9 mouse cellular contexts compared by ENCODE assay signal in the genomic region with DNA sequence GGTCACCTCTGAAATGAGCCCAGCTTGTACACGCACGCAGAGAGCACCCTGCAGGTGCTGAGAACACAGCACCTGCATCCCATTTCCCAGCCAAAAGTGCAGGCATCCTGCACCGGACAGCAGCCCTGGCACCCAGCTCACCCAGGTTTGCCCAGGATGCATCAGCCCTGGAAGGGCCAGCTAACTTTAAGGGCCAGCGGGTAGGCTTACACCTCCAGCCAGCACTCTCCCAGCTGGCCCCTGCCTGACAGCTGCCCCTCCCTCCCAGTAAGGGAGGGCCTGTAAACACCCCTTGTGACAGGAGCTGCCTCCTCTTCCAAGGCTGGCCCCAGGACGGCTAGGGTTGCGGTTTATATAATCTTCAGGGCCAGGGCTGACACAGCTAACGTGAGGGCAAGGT. TPM values are rescaled to one million over a fixed set of nuclear protein-coding genes. Genes with fewer than 3 reads are reported as not detected.
DNase-seq lines count a peak whose midpoint lies in the region; ATAC-seq lines count a peak whose summit lies in the region.
"Had no signal": no experiment of that assay in that cellular context is flagged by ENCODE, and none has a peak within 500 bp of the region (broad histone marks: within the 10 kb centered on the region; RNA-seq: fewer than 3 reads in every experiment).

No protein-coding gene starts in this region.

- H3K27me3 ChIP-seq in embryonic facial prominence, embryonic 10.5 days (replicated peaks; ENCODE audit: low read depth, poor library complexity, severe bottlenecking): peaks cover 77% of the 10 kb centered on the region
- H3K27me3 ChIP-seq in hindbrain, embryonic 10.5 days (ENCODE audit: insufficient read depth, poor library complexity, severe bottlenecking): peaks cover 67% of the 10 kb centered on the region
- 0 out of 2 replicates have a peak, but pooled peaks cover 9% of the 10 kb centered on the region for H3K27me3 ChIP-seq in neural tube, embryonic 12.5 days (replicated peaks)

- H3K4me3 ChIP-seq in embryonic facial prominence, embryonic 10.5 days: peak overlapping the region; percentile 83; the same call in 1 of the 2 replicates
- H3K4me3 ChIP-seq in hindbrain, embryonic 10.5 days: peak overlapping the region; percentile 90
- H3K4me3 ChIP-seq in neural tube, embryonic 12.5 days: peak overlapping the region; percentile 79

- WGBS in embryonic facial prominence, embryonic 10.5 days: 42% methylated on average over 7 of the region's 7 CpGs
- WGBS in hindbrain, embryonic 10.5 days: 40% methylated on average over 7 of the region's 7 CpGs
- 42% methylated on average over 7 of the region's 7 CpGs for WGBS in neural tube, embryonic 12.5 days

- no peak for ATAC-seq in neural tube, embryonic 12.5 days (ENCODE audit: low FRiP score, low read depth)
- ATAC-seq in activated CD4-positive, CD25-positive, alpha-beta regulatory T cell, adult 4 months: no peak

- peaks cover 46% of the 10 kb centered on the region for H3K4me1 ChIP-seq in embryonic facial prominence, embryonic 10.5 days
- peaks cover 62% of the 10 kb centered on the region for H3K4me1 ChIP-seq in hindbrain, embryonic 10.5 days (replicated peaks)
- H3K4me1 ChIP-seq in neural tube, embryonic 12.5 days: peaks cover 36% of the 10 kb centered on the region

- peak overlapping the region; percentile 72 for H3K4me2 ChIP-seq in neural tube, embryonic 12.5 days (replicated peaks)

- peak; percentile 58 to 79 for DNase-seq in heart, adult 18-20 months
- no peak for DNase-seq in heart, adult 8-10 months (ENCODE audit: low spot score)
- DNase-seq in embryonic facial prominence, embryonic 10.5 days (ENCODE audit: low spot score): no peak
- no peak for DNase-seq in hindbrain, embryonic 10.5 days (ENCODE audit: low spot score)
- DNase-seq in adrenal gland, adult 18-20 months (ENCODE audit: low spot score in 2 of 2): no peak
- no peak for DNase-seq in urinary bladder, postnatal 14 days (ENCODE audit: low spot score)

- no peak overlapping the region for H3K27ac ChIP-seq in embryonic facial prominence, embryonic 10.5 days (replicated peaks)
- H3K27ac ChIP-seq in hindbrain, embryonic 10.5 days: no peak overlapping the region
- H3K27ac ChIP-seq in neural tube, embryonic 12.5 days: no peak overlapping the region

- no peaks in the 10 kb centered on the region for H3K9me3 ChIP-seq in embryonic facial prominence, embryonic 10.5 days
- H3K9me3 ChIP-seq in hindbrain, embryonic 10.5 days: no peaks in the 10 kb centered on the region
- H3K9me3 ChIP-seq in neural tube, embryonic 12.5 days: no peaks in the 10 kb centered on the region

- H3K36me3 ChIP-seq in embryonic facial prominence, embryonic 10.5 days (replicated peaks): no peaks in the 10 kb centered on the region
- H3K36me3 ChIP-seq in hindbrain, embryonic 10.5 days: 0 out of 2 replicates have a peak, but pooled peaks cover 8% of the 10 kb centered on the region
- H3K36me3 ChIP-seq in neural tube, embryonic 12.5 days: peaks cover 9% of the 10 kb centered on the region; the same call in 1 of the 2 replicates

- H3K9ac ChIP-seq in neural tube, embryonic 12.5 days: peak overlapping the region; percentile 96

RNA-seq across cellular contexts. Expression of a gene that starts 2.4 kb away (rescaled TPM):
- total RNA-seq in heart, adult 18-20 months (2021): 10 to 100 TPM; 70.1 to 70.9 TPM
- total RNA-seq in heart, adult 8-10 months (2022): 10 to 100 TPM; 60.5 to 89.6 (median 75.4) TPM
- 2.7 and 2.8 TPM in 2 replicates for polyA plus RNA-seq in embryonic facial prominence, embryonic 10.5 days (2016; fragmentation: Nextera tagmentation; extraction: Ambion mirVana)
- 4.5 and 8.5 TPM in 2 replicates for polyA plus RNA-seq in hindbrain, embryonic 10.5 days (2016; fragmentation: Nextera tagmentation; extraction: Ambion mirVana)
- 16.4 and 17.2 TPM in 2 replicates for polyA plus RNA-seq in neural tube, embryonic 12.5 days (2016; fragmentation: Nextera tagmentation; extraction: Ambion mirVana)
- total RNA-seq in adrenal gland, adult 18-20 months (2021): 1 to 10 TPM; 2.3 TPM
- polyA plus RNA-seq in activated CD4-positive, CD25-positive, alpha-beta regulatory T cell, adult 4 months (2017; shearing (Covaris generic)): not detected
- polyA plus RNA-seq: C2C12 had no signal

RNA-seq across cellular contexts. Expression of a gene that starts 41.9 kb away (rescaled TPM):
- 100 to 1,000 TPM; 122 to 123 TPM for total RNA-seq in heart, adult 18-20 months (2021)
- 100 to 1,000 TPM; 111 to 152 (median 131) TPM for total RNA-seq in heart, adult 8-10 months (2022)
- polyA plus RNA-seq in embryonic facial prominence, embryonic 10.5 days (2016; fragmentation: Nextera tagmentation; extraction: Ambion mirVana): 26.6 and 28.0 TPM in 2 replicates
- 26.3 and 28.3 TPM in 2 replicates for polyA plus RNA-seq in hindbrain, embryonic 10.5 days (2016; fragmentation: Nextera tagmentation; extraction: Ambion mirVana)
- polyA plus RNA-seq in neural tube, embryonic 12.5 days (2016; fragmentation: Nextera tagmentation; extraction: Ambion mirVana): 18.5 and 21.0 TPM in 2 replicates
- 10 to 100 TPM; 60.6 to 78.3 TPM for total RNA-seq in adrenal gland, adult 18-20 months (2021)
- 10 to 100 TPM; 30.1 to 36.9 TPM for polyA plus RNA-seq in activated CD4-positive, CD25-positive, alpha-beta regulatory T cell, adult 4 months (2017; shearing (Covaris generic))

Comparison
In these comparisons a context has a peak if more than half of its experiments do, and no peak if none do; other contexts are left out.
1. DNase-seq: peak in heart, adult 18-20 months (2 of 2); none in heart, adult 8-10 months (single experiment), embryonic facial prominence, embryonic 10.5 days (single experiment), hindbrain, embryonic 10.5 days (single experiment), adrenal gland, adult 18-20 months (0 of 2) and urinary bladder, postnatal 14 days (single experiment).
2. Peak in every context shown above with its lines, with median percentiles within 50 percentile points of each other: H3K4me3 ChIP-seq.